Mouse (Mus musculus): ENCODE measurements around the gene Dppa5a.
"Not testable (repeated sequence)": the region's sequence is repeated elsewhere in the genome, so short reads cannot be mapped to it uniquely, and the experiment has no call there.

Gene Dppa5a

DNA sequence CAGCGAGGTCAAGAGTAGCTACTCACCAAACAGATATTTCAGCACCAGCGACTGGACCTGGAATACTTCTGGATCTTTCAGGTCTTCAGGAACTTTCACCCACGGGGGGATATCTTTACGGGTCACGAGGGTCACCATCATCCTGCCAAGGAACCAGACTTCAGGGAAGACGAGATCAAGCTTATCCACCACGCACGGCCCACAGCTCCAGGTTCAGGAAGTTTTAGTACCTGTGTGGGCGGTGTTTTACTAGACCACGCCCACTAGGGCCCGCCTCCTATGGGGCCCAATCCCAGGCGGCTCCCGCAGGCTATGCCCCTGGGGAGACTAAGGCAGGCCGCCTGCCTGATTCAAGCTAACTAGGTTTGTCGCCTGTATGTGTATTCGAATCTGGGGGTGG lies at the start of gene Dppa5a:
TSS of gene Dppa5a (minus strand) at position 219 of the 400 bp plus-strand sequence.
- not testable (repeated sequence) for DNase-seq

DNA sequence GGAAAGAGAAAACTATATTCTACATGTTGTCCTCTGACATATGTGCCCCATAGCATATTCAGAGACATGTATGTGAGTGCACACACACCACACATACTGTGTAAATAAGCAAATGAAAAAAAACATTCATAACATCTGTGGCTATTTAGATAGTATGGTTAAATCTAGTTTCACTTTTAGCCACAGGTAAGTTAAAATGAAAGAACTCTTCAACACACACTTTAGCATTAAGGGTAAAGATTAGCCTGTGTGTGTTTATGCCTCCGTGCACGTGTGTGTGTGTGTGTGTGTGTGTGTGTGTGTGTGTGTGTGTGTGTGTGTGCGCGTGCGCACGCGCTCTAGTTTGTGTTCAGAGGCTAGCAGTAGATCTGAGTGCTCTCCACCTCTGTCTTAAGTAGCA lies 33.6 kb upstream of the Dppa5a start:
- DNase-seq = no peak

DNA sequence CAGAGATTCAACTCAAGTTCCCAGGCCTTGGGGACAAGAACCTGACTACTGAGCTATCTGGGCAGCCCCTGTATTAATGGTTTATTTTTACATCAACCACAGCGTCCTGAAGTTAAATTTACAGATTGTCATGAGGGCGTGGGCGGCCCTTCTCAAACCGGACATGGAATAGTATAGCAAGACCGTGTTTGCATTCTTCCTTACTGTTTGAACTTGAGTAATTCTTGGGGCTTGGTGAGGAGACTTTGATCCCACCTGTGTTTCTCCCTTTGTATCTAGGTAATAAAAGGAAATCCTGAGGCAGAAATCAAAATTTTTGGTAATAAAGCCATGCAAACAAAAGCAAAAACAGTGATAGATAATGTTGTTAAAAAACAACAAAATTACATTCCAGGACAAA lies 32.6 kb upstream of the Dppa5a start:
- no peak for DNase-seq

DNA sequence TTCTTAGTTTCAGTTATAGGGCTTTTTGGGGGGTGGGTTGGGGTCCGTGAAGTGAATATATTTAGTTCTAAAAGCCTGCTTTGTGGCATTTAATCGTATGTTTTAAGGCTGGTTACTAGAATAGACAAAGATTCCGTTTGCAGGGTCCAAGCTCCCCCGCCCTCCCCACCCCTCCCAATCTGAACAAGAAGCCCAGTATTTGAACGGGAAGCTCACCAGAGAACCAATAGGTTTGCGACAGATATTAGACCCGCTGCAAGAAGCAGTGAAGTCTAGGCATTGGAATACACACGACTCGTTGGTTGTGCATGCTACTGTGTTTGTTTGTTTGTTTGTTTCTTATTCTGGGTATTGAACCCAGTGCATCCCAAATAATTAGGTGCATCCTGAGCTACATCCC lies 28.5 kb upstream of the Dppa5a start:
- DNase-seq = no peak

DNA sequence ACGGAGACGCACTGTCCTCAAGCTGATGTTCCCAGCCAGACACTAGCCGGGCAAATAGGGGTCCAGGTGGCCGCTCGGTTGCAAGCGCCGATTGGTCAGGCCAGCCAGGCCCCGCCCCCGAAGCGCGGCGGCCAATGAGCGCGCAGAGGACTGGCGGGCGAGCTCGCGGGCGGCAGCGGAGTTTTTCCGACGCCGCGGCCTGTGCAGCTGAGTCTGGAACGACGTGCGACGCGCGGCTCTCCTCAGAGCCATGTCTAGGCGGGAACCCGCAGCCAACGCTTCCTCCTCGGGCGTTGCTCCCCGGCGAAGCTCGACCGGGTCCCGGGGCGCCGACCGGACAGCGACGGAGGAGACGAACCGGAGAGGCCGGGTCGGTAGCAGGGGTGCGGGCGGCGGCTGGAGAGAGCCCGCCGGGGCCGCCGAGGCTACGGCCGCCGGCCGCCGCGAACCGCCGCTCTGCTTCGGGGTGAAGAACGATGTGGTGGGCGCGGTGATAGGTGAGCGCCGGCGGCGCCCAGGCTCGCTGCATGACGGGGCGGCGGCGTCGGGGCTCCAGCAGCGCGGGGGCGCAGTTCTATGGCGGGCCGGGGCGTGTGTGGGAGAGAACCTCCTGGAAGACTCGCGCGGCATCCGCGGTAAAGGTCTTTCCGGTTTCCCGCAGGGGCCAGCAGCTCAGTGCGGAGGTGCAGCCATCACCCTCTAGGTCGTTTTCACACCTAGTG lies 27.8 kb upstream of the Dppa5a start, which contains the start of gene Ddx43:
TSS of gene Ddx43 (plus strand) at position 148 of the 722 bp plus-strand sequence.
- peak; percentile 12 to 24 for DNase-seq

DNA sequence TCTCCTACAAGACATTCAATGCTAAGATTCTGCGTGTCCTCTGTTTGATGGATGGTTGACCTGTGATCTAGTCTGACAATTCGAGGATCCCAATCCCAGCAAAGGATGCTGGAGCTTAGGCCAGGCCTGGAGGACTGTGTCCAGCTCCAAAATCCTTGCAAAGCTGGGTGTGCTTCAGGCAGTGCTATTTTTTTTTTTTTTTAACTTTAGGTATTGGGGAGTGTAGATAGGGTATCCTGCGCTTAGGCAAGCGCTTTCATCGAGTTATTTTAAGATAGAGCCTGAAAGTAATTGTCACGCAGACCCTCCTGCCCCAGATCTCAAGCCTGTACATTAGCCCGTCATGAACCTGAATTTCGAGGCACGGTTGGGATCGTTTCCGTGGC lies 27.3 kb upstream of the Dppa5a start:
- DNase-seq = no peak

DNA sequence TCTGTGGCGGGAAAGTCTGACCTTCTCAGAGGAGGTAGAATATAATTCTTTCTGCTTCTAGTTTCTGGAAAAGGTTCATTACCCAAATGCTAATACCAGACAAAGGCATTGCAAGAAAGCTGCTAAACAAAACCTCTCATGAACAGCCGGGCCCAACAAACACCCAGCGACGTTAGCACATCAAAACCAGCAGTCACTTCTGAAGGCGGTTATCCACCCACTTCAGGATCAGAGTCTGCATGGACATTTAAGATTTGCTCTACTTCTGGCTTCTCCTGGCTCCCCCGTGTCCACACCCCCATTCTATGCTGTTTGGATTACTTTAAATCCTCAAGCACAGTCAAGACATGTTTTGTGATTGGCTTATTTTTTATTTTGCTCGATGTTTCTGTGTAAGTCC lies 26.6 kb upstream of the Dppa5a start:
- no peak for DNase-seq

DNA sequence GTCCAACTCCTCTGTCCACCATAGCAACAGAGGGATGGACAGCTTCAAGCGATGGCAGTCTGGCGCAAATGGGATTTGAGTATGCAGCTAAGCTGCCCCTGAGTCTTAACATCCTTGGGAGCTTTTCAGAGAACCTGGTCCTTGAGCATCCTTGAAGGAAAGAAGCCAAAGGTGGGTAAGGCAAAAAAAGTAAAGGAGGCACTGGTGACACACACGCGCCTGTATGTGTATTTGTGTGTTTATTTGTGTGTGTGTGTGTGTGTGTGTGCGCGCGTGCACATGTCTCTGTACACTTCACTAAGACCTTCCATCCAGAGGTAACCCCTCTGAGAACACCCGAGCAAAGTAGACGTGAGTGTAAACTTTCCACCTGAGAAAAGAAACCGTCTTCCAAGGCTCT lies 25.8 kb upstream of the Dppa5a start:
- DNase-seq = no peak

DNA sequence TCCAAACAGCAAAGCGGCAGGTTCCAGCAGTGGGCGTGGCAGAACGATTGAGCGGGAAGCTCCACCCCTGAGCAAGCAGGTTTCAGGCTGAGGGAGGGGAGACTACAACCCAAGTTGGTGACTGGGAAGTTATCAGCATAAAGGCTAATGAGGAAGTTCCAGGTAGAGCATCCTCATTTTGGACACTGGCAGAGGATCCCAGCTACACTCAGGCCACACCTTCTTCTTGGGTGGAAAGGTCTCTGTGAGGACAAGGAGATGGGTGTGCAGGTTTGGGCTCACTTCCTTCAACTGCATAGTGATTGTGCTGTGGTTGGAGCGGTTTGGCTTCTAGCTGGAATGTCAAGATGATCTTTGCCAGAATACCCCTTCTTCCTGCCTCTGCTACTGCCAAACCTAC lies 22.0 kb upstream of the Dppa5a start:
- DNase-seq = no peak

DNA sequence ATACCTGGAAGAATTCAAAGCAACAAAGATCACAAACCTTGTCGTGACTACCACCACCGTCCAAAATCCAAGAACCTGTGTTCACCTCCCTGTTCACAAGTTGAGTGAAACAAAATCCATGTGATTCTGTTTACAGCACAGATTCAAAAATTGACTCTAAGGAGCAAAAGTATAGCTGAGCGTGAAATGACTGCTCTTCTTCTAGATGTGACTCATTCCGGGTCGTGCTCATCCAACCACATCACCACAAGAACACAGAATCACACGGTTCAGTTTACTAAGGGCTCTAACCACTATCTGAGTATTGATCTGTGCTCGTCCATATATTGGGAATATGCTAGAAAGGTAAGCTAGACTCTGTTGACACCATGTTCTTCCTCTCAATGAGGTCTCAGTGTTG lies 19.0 kb upstream of the Dppa5a start:
- DNase-seq = no peak

DNA sequence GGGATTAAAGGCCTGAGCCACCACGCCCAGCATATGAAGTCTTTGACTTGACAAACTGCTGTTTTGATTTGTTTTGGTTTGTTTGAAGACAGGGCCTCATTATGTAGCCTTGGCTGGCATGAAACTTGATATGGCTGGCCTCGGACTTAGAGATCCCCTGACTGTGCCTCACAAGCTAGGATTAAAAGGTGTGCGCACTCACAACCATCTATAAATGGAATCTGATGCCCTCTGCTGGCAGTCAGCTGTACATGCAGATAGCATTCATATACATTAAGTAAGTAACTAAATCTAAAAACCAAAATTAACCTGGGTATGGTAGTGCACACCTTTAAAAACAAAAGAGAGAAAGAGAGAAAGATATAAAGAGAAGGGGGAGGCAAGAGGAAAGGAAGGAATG lies 17.9 kb upstream of the Dppa5a start:
- DNase-seq = no peak

DNA sequence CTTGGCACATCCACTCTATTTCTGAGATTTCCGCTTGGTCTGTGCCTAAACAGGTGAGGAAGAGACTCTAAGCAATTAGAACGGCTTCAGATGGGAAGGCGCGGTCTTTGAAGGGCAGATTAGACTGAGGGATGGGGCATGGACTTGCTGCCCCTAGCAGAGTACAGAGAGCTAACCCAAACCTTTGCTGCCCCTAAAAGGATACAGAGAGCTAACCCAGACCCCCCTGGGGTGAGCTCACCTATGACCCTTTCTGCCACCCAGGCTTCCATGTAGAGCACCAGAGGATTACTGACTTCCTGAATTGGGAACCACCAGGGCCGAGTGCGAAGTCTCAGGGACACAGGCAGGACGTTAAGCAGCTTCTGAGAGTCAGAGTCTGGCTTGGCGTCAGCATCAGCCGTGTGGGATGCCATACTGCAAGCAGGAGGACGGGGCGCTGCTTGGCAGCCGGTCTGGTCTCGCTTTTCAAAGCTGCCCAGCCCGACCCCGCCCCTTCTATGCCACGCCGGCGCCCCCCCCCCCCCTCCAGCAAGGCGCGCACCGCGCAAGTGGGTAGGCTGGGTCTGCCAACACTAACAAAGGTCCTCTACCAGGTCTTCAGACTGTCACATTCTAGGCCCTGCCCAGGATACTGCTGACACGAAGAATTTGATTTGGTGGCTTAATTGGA lies 10.3 kb upstream of the Dppa5a start, which contains the start of gene Ooep:
TSS of gene Ooep (minus strand) at position 613 of the 673 bp plus-strand sequence.
- DNase-seq = no peak

DNA sequence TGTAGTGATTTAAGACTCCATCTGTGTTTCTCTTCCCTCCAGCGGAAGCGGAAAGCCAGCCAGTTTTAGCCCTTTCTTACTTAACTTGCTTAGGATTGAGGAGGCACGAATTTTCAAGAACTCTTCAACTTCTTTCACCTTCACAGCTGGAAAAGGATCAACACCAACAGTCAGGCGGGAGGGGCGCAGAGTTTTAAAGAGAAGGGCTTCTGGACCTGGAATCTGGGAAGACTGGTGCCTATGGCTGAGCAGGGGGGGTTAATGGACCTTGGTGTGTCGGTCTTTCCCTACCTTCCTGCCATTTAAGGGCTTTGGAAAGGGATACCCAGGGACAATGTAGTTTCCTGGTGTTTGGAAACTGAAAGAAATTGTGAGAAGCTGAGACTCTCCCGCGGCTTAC lies 9.6 kb upstream of the Dppa5a start:
- no peak for DNase-seq

DNA sequence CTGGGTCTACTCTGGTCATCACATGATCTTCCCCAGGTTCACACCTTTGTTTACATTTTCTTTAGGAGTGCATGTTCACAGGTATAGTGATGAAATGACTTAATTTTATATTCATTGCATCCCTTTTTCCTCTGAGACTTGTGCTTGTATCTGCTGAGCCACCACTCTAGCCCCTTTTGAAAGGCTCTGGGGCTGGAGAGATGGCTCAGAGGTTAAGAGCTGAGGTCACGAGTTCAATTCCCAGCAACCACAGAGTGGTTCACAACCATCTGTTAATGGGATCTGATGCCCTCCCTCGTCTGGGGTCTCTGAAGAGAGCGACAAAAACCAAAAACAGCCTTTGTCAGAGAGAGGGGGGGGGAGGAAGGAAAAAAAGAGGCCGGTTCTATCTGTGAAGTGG lies 7.5 kb upstream of the Dppa5a start:
- DNase-seq = no peak

DNA sequence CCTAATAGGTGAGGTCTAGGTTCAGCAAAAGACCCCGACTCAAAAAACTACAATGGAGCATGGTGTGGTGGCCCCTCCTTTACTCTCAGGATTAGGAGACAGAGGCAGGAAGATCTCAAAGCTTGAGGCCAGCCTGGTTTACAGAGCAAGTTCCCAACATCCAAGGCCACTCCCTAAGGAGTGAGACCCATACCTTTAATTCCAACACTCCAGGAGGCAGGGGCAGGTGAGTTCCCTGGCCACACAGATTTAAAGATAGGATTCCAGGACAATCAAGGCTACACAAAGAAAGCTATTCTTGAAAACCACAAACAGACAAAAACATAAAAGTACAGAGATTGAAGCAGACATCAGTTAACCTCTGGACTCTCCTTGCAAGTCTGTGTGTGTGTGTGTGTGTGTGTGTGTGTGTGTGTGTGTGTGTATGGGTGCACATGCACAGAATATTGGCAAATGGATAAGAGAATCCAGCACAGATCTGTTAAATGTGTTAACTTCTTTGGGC lies 7.0 kb upstream of the Dppa5a start:
- DNase-seq = no peak

DNA sequence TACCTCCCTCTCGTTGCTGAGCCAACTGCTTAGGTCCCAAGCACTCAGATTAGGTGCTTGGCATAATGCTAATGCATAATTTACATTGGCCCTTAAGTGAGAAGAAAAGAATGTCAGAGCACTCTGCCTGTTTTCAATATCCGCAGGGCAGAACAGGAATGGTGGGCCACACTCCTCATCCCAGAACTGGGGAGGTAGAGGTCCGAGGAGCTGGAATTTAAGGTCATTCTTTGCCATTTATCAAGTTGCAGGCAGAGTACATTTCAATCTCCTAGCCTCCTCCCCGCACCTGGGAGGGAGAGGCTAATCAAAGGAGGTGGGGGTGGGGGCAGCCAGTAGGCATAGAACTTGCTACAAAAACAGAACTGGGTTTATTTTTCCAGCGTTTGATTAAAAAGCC lies 6.4 kb upstream of the Dppa5a start:
- DNase-seq = no peak

DNA sequence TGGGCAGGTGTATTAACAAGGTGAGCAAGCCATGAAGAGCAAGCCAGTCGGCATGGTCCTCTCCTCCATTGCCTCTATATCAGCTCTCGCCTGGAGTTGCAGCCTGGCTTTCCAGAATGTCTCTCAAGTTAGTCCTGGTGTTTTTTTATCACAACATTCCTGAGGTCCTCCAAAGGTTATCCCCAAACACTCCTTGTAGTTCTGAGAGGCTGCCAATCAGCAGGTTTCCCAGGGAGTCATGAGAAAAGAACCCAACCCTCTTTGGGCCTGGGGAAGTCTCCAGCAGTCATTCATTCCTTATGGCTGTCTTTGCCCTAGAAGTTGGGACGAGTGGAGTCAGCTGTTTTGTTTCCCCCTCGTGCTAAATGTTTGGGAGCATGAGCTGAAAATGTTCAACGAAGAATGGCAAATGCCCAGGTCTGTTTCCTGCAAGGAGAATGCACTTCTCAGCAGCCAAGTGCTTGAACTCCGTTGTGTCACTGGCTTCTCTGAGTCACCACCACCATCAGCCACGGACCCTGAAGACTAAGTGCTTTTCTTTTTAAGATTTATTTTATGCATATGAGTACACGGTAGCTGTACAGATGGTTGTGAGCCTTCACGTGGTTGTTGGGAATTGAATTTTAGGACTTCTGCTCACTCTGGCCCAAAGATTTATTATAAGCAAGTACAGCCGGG lies 5.0 kb upstream of the Dppa5a start:
- no peak for DNase-seq

DNA sequence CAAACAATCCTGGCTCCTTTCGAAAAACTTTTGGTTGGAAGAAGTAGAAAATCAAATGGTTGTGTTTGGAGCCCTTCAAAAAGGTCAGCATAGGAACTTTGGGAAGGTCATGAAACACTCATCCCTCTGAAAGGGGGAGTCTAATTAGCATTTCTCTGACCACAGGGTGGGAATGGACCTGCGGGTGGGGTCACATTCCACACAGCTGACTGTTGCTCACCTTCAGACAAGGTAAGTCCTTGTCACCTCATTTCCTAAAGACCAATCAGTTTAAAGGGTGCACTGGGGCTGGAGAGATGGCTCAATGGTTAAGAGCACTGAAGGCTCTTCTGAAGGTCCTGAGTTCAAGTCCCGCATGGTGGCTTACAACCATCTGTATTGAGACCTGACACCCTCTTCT lies 3.5 kb upstream of the Dppa5a start:
- DNase-seq = no peak

DNA sequence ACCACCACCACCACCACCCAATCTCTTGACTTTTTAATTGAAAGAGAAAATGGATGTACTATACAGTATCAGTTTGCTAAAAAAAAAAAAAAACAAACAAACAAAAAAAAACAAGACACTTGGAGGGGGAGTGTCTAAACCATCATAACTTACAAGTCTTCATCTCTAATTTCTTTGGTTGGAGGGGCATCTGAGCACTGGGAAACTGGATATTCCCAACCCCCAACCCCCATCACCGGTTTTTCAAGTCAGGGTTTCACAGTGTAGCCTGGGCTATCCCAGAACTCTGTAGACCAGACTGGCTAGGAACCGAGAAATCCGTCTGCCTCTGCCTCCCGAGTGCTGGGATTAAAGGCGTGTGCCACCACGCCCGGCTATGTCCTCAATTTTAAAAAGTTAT lies 1.8 kb upstream of the Dppa5a start:
- DNase-seq = no peak

DNA sequence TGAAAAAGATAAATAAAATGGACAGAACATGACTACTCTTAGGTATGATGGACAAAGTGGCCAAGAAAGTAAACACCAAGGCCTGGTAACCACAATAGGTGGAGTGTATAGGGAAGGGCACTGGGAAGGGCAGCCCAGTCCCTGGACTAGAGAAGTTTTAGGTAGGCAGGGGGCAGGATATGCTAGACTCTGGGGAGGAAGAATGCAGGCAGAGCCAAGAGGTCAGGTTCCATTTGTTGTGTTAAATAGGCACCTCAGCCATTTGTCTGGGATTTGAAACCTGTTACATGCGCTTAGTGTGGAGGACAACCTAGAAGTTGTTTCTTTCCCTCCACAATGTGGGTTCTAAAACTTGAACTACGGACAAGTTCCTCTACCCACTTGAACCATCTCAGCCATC lies 1.4 kb upstream of the Dppa5a start:
- no peak for DNase-seq

DNA sequence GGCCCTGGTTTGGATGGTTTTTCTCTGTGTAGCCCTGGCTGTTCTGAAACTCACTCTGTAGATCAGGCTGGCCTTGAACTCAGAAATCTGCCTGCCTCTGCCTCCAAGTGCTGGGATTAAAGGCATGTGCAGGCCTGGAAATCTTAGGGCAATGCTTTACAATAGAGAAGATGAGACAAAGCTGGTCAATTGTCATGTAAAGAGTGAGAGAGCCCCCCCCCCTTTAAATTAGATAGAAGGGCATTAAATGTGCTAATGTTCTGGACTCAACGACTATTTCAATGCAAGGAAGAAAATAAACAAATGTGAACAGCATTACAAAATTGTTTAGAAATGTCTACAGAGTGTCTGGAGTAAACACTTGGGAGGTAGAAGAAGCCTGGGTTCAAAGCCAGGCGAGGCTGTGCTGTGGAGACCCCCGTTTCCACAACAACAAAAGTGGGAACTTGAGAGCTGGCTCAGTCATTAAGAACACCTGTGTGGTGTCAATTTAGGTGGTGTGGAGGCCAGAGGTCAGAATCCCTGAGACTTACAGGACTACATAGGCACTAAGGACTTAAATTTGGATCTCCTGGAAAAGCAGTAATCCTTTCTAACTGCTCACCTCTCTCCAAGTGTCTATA lies 805 bp upstream of the Dppa5a start:
- no peak for DNase-seq

DNA sequence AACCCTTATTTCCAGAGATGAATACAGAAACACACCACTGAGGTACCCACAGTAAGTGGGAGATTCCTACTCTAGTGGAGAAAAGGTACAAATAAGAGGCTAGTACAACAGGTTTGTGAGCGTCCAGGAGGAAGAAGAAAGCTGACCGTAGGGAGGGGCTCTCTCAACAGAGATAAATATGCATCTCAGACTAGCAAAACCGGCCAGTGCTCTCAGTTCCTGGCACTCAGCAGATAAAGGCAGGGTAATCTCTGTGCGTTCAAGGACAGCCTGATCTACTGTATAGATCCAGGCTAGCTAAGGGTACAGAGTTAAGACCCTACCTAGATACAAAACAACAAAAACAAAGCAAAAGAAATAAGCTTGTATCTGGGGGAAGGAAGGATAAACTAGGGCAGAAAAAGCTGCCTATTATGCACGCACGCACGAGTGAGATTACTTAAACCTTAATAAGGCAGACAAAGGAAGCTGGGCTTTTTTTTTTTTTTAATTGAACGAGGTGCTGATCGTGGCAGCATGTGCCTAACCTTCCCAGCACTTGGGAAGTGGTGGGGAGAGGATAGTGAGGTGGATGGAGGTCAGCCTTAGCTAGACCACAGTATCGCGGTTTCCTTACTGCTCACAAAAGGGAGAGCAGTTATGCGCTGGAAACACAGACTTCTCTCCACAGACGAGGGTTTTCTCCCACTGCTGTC lies 2.0 kb downstream of the Dppa5a start:
- DNase-seq = no peak

DNA sequence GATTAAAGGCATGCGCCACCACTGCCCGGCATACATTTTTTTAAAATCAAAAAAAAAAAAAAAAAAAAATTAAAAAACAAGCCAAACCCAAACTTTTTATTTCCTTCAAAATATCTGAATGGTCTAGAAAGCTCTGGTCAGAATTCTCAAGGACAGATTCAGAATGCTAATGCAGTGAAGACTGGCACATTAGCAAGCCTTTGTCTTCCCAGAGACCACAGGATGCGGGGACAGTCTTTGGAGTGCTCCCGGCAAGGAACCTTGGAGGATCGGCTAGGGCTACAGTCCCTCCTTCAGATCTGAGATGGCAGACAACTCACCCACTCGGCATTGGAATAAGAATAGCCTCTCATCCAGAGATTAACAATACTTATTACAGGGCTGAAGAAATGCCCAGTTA lies 3.3 kb downstream of the Dppa5a start:
- DNase-seq = no peak

Measured in spleen, adult 18-20 months (tissue).